Comparison of ENCODE assay signal across 8 mouse cellular contexts in the genomic region with DNA sequence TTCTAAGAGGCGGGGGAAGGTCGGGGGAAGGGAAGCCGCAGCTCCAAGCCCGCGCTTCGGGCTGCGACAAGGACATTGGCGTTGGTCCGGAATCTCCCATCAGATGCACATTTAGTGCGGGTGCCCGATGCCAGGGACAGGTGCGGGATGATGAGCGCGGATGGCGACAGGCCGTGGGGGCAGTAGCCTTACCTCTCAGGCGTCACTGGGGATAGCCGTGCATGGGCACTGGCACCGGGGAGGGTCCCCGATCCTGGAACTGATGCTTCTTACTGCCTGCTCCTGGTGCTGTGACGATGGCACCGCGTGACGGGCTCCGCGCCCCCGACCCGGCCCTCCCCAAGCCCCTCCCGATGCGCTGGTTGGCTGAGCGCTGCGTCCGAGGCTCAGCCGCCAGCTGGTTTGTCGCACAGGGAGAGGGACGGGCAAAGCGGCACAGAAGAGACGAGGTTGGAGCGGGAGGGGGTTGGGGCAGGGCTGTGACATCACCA. TPM values are rescaled to one million over a fixed set of nuclear protein-coding genes. Genes with fewer than 3 reads are reported as not detected.
DNase-seq lines count a peak whose midpoint lies in the region; ATAC-seq and TF ChIP-seq lines count a peak whose summit lies in the region.

A gene (minus strand): TSS at position 381 of the 491 bp plus-strand sequence.

- H3K4me3 ChIP-seq in ES-E14 (ENCODE audit: insufficient read depth in 1 of 2, low read depth in 1 of 2, low read length in 2 of 2, poor library complexity in 1 of 2, severe bottlenecking in 1 of 2), result peak within 1 kb of the TSS; percentile 61 to 62
- peak within 1 kb of the TSS; percentile 54 for H3K4me3 ChIP-seq in embryonic fibroblast, embryonic 13.5 days (ENCODE audit: insufficient read depth, low read length)
- H3K4me3 ChIP-seq in hindbrain, embryonic 12.5 days, result peak within 1 kb of the TSS; percentile 62

- TF ChIP-seq CTCF in embryonic fibroblast, embryonic 13.5 days (IDR thresholded peaks at IDR 0.05; ENCODE audit: borderline replicate concordance, insufficient read depth, low read length), result no peak

- in situ Hi-C loops in ES-E14 (cut with MboI; ENCODE audit: low sequenced_read_pairs in 2 of 2, unreplicated experiment in 2 of 2), result no loop called here

- DNase-seq in ES-E14 (ENCODE audit: low read depth, low spot score), result no peak
- DNase-seq in adrenal gland, postnatal 4 days (ENCODE audit: low spot score in 2 of 2), result no peak
- DNase-seq in left cerebral cortex, postnatal 14 days (ENCODE audit: low spot score in 2 of 2), result peak; percentile 91 to 95
- peak; percentile 65 for DNase-seq in neural tube, embryonic 10.5 days (ENCODE audit: extremely low spot score, low spot score)
- no peak for DNase-seq in thymus, adult 18-20 months

- H3K27ac ChIP-seq in ES-E14 (ENCODE audit: insufficient read depth, low read depth, low read length, poor library complexity, severe bottlenecking), result no peak within 1 kb of the TSS
- no peak within 1 kb of the TSS for H3K27ac ChIP-seq in embryonic fibroblast, embryonic 13.5 days (ENCODE audit: insufficient read depth, low read length)
- peak within 1 kb of the TSS; percentile 89 for H3K27ac ChIP-seq in hindbrain, embryonic 12.5 days

- peak; percentile 70 for TF ChIP-seq POLR2A in embryonic fibroblast, embryonic 13.5 days (IDR thresholded peaks at IDR 0.05; ENCODE audit: low read depth, low read length)

- no peaks in the 10 kb centered on the region for H3K36me3 ChIP-seq in ES-E14 (ENCODE audit: control insufficient read depth, insufficient read depth, low read length, poor library complexity, severe bottlenecking)
- H3K36me3 ChIP-seq in hindbrain, embryonic 12.5 days, result no peaks in the 10 kb centered on the region

- peak within 1 kb of the TSS; percentile 67; the same call in 1 of the 2 replicates for H3K9ac ChIP-seq in ES-E14 (ENCODE audit: insufficient read depth, low read depth, low read length, poor library complexity, severe bottlenecking)
- H3K9ac ChIP-seq in hindbrain, embryonic 12.5 days, result peak within 1 kb of the TSS; percentile 75

- ATAC-seq in hindbrain, embryonic 12.5 days (ENCODE audit: low FRiP score), result peak; percentile 91
- ATAC-seq in megakaryocyte-erythroid progenitor cell, adult 5-6 weeks (replicated peaks; ENCODE audit: low FRiP score, low TSS enrichment, poor library complexity, severe bottlenecking), result no peak

- under 1% methylated on average over 35 of the region's 39 CpGs for WGBS in hindbrain, embryonic 12.5 days

- H3K27me3 ChIP-seq in hindbrain, embryonic 12.5 days, result peaks cover 42% of the 10 kb centered on the region

- intact Hi-C loops in left cerebral cortex, postnatal 14 days (cut with DNase I), result no loop called here

- H3K4me1 ChIP-seq in ES-E14 (ENCODE audit: control insufficient read depth in 2 of 2, insufficient read depth in 2 of 2, low read length in 2 of 2, poor library complexity in 1 of 2), result peaks cover 0 to 9% of the 10 kb centered on the region in 2 experiments; a peak in 2 of 4 replicates
- no peaks in the 10 kb centered on the region for H3K4me1 ChIP-seq in embryonic fibroblast, embryonic 13.5 days (ENCODE audit: control insufficient read depth, insufficient read depth, low read length)
- peaks cover 19% of the 10 kb centered on the region for H3K4me1 ChIP-seq in hindbrain, embryonic 12.5 days

- H3K4me2 ChIP-seq in hindbrain, embryonic 12.5 days (replicated peaks), result peak within 1 kb of the TSS; percentile 76

- no peaks in the 10 kb centered on the region for H3K9me3 ChIP-seq in ES-E14 (ENCODE audit: control insufficient read depth, insufficient read depth, low read depth, low read length)
- no peaks in the 10 kb centered on the region for H3K9me3 ChIP-seq in hindbrain, embryonic 12.5 days (replicated peaks)

TF ChIP-seq in ES-E14, 5 proteins besides CTCF, POLR2A, EP300 and RAD21:
- TF ChIP-seq ZNF384 (IDR thresholded peaks at IDR 0.05; ENCODE audit: low read depth, low read length), result no peak
- TF ChIP-seq HCFC1 (IDR thresholded peaks at IDR 0.05; ENCODE audit: borderline replicate concordance, insufficient read depth, low read length), result no peak
- TF ChIP-seq MAFK (IDR thresholded peaks at IDR 0.05; ENCODE audit: insufficient read depth, low read depth, low read length), result no peak
- TF ChIP-seq CHD2 (IDR thresholded peaks at IDR 0.05; ENCODE audit: low read depth, low read length), result no peak
- no peak for TF ChIP-seq ZC3H11A (IDR thresholded peaks at IDR 0.05; ENCODE audit: borderline replicate concordance, low read depth, low read length)

RNA-seq across cellular contexts. Expression of the gene that starts here (rescaled TPM):
- total RNA-seq in ES-E14 (2012; rRNA removed), result 8.2 and 10.2 TPM in 2 replicates
- 10 to 100 TPM; 36.0 to 45.0 TPM for total RNA-seq in adrenal gland, postnatal 4 days (2021)
- 29.3 and 42.6 TPM in 2 replicates for polyA plus RNA-seq in embryonic fibroblast, embryonic 13.5 days (2011; ENCODE audit: insufficient read length, low read depth, missing spikeins)
- polyA plus RNA-seq in hindbrain, embryonic 12.5 days (2016; fragmentation: Nextera tagmentation; extraction: Ambion mirVana), result 145 and 146 TPM in 2 replicates
- total RNA-seq in left cerebral cortex, postnatal 14 days (2021), result 100 to 1,000 TPM; 813 to 815 TPM
- not detected in 2 replicates for total RNA-seq in megakaryocyte-erythroid progenitor cell, adult 5-6 weeks (2014; fragmentation: Nextera tagmentation)
- not detected in 2 replicates for total RNA-seq in megakaryocyte-erythroid progenitor cell, adult 5-6 weeks (2017)

Comparison
In these comparisons a context has a peak if more than half of its experiments do, and no peak if none do; other contexts are left out.
1. RNA of the gene that starts here (total RNA-seq): 813 to 815 TPM in left cerebral cortex, postnatal 14 days; 36.0 to 45.0 TPM in adrenal gland, postnatal 4 days, 8.2 to 10.2 TPM in ES-E14 and not detected in megakaryocyte-erythroid progenitor cell, adult 5-6 weeks; every median in the first group is over 10 times any median in the second.
2. DNase-seq: peak in left cerebral cortex, postnatal 14 days (2 of 2) and neural tube, embryonic 10.5 days (single experiment); none in ES-E14 (single experiment), adrenal gland, postnatal 4 days (0 of 2) and thymus, adult 18-20 months (0 of 2).
3. Peak in every context shown above with its lines, with median percentiles within 50 percentile points of each other: H3K4me3 ChIP-seq.